Mouse (Mus musculus) hindbrain, embryonic 15.5 days (tissue): ENCODE results near the gene Nudt4. TPM values are rescaled to one million over a fixed set of nuclear protein-coding genes. Genes with fewer than 3 reads are reported as not detected.
"Not testable (repeated sequence)": the region's sequence is repeated elsewhere in the genome, so short reads cannot be mapped to it uniquely, and the experiment has no call there.

ENCODE experiments used
- ATAC-seq: fragments of 200-750 bp; cut with Nextera tagmentation; 2 replicates; pipeline ENCODE4 v1.8.0; 2017; ENCODE audit warnings: low read depth, moderate number of reproducible peaks, moderate TSS enrichment; ENCODE audit not compliant: low FRiP score
- H3K27ac ChIP-seq: fragments of 300-500 bp; sonication (generic); replicated peaks from 2 replicates; pipeline ENCODE4 v1.5.1; 2015; ENCODE audit warnings: mild to moderate bottlenecking, inconsistent platforms
- H3K27me3 ChIP-seq: fragments of 300-500 bp; sonication (generic); 2 replicates; pipeline ENCODE4 v1.6.1; 2015; ENCODE audit warnings: control low read depth, inconsistent platforms
- H3K36me3 ChIP-seq: fragments of 300-500 bp; sonication (generic); 2 replicates; pipeline ENCODE4 v1.6.1; 2015; ENCODE audit warnings: control low read depth, inconsistent platforms
- H3K4me1 ChIP-seq: fragments of 300-500 bp; sonication (generic); replicated peaks from 2 replicates; pipeline ENCODE4 v1.6.1; 2015; ENCODE audit warnings: control low read depth, inconsistent platforms
- H3K4me2 ChIP-seq: fragments of 300-500 bp; sonication (generic); 2 replicates; pipeline ENCODE4 v1.6.1; 2015; ENCODE audit warnings: moderate library complexity, mild to moderate bottlenecking, inconsistent platforms
- H3K4me3 ChIP-seq: fragments of 300-500 bp; sonication (generic); 2 replicates; pipeline ENCODE4 v1.5.1; 2015; ENCODE audit warnings: mild to moderate bottlenecking, inconsistent platforms
- H3K9ac ChIP-seq: fragments of 300-500 bp; sonication (generic); 2 replicates; pipeline ENCODE4 v1.6.1; 2015; ENCODE audit warnings: inconsistent platforms
- H3K9me3 ChIP-seq: fragments of 300-500 bp; sonication (generic); 2 replicates; pipeline ENCODE4 v1.6.1; 2016; ENCODE audit warnings: control low read depth, inconsistent platforms
- WGBS: fragments of 180-500 bp; shearing (Covaris S2); methylation state at CpG from one replicate; pipeline ENCODE4 v1.1.7; 2015; 5-methylcytosine and 5-hydroxymethylcytosine counted together
- polyA plus RNA-seq: library from polyadenylated mRNA; unstranded; fragments of >200 nt; fragmentation: Nextera tagmentation; extraction: Ambion mirVana; gene quantifications from 2 replicates; pipeline ENCODE4 v1.2.1, GENCODE M21; 2015

The Nudt4 gene
- polyA plus RNA-seq, 1 experiment from 2014 or later = 68.5 TPM

- peak overlapping the region; percentile 92 for H3K9ac ChIP-seq
- H3K36me3 ChIP-seq = no peaks in the 10 kb centered on the region
- H3K4me3 ChIP-seq = peak overlapping the region; percentile 97
- ATAC-seq = peak; percentile 64
- H3K4me2 ChIP-seq = peak overlapping the region; percentile 90
- H3K4me1 ChIP-seq = peaks cover 36% of the 10 kb centered on the region
- no peaks in the 10 kb centered on the region for H3K27me3 ChIP-seq
- WGBS = under 1% methylated on average over 65 of the region's 65 CpGs
- peak overlapping the region; percentile 91 for H3K27ac ChIP-seq
- no peaks in the 10 kb centered on the region for H3K9me3 ChIP-seq
These were observed 796 bp downstream of the Nudt4 start for GRCm38 (mm10) chr10:95562859-95563841.

DNA sequence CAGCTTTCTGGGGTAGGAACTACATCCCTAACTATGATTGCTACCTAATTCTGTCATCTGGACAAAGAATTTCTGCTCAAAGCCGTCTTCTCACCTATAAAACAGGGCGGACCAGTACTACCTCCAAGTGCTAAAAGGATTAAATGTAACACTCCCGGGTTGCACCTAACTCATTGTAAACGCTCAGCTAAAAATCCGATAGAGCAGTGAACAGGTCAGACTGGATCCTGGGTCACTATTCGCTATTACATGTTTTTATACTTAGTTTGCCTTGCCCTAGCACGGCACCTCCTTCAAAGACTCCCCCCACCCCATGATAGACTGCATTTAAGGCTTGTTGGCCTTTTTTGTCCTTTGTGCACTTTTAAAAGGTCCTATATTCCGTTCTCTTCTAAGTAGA lies 1.6 kb downstream of the Nudt4 start:
- Histone ChIP-seq H3K9ac (peak overlapping the region; percentile 92), H3K4me3 (peak overlapping the region; percentile 97), H3K27ac (no peak overlapping the region), H3K9me3 (no peaks in the 10 kb centered on the region), H3K4me2 (peak overlapping the region; percentile 90), H3K4me1 (peaks cover 36% of the 10 kb centered on the region), H3K36me3 (0 out of 2 replicates have a peak, but pooled peaks cover 2% of the 10 kb centered on the region), H3K27me3 (no peaks in the 10 kb centered on the region)
- WGBS = 8% methylated on average over 8 of the region's 8 CpGs
- no peak for ATAC-seq

- Histone ChIP-seq H3K36me3 (0 out of 2 replicates have a peak, but pooled peaks cover 4% of the 10 kb centered on the region), H3K4me1 (peaks cover 36% of the 10 kb centered on the region), H3K9me3 (no peaks in the 10 kb centered on the region), H3K4me3 (peak overlapping the region; percentile 97), H3K9ac (peak overlapping the region; percentile 92), H3K4me2 (peak overlapping the region; percentile 90), H3K27me3 (no peaks in the 10 kb centered on the region), H3K27ac (no peak overlapping the region)
- no peak for ATAC-seq
- WGBS = 40% methylated on average over 7 of the region's 7 CpGs
These were observed 2.3 kb downstream of the Nudt4 start for GRCm38 (mm10) chr10:95561616-95562015.

DNA sequence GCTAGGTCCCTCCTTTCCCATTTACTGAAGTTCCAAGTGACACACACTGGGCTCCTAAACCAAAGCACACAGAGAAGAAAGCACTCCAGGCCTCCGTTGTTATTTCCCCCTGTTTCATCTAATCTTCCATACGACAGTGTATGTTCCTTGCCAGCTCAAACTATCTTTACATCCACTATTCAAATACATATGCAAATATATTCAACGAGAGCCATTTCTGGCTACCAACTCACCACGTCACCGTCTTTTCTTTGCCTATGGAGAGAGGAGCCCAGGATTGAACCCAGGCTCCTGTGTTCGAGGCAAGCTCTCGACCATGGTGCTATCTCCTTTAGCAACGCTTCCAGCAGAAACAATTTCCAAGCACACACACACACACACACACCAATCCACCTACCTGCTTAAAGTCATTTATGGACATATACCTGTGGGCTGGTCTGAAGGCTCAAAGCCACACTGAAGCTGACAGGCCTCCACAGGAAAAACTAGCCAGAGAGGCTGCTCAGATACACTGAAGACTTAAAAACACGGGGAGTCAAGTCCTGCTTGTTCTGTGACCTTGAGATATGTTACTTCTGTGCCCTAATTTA lies 3.5 kb downstream of the Nudt4 start:
- WGBS = 80% methylated on average over 9 of the region's 9 CpGs
- H3K4me1 ChIP-seq = peaks cover 36% of the 10 kb centered on the region
- H3K4me2 ChIP-seq = peak overlapping the region; percentile 22
- H3K36me3 ChIP-seq = 0 out of 2 replicates have a peak, but pooled peaks cover 4% of the 10 kb centered on the region
- H3K9ac ChIP-seq = no peak overlapping the region
- ATAC-seq = no peak
- no peak overlapping the region for H3K27ac ChIP-seq
- no peaks in the 10 kb centered on the region for H3K27me3 ChIP-seq
- H3K9me3 ChIP-seq = no peaks in the 10 kb centered on the region
- H3K4me3 ChIP-seq = no peak overlapping the region

GRCm38 (mm10) chr10:95559426-95559825 lies 4.5 kb downstream of the Nudt4 start:
- H3K27me3 ChIP-seq = no peaks in the 10 kb centered on the region
- H3K4me2 ChIP-seq = no peak overlapping the region
- 0 out of 2 replicates have a peak, but pooled peaks cover 4% of the 10 kb centered on the region for H3K36me3 ChIP-seq
- no peak for ATAC-seq
- WGBS = 86% methylated on average over 7 of the region's 7 CpGs
- H3K4me1 ChIP-seq = peaks cover 32% of the 10 kb centered on the region
- H3K9me3 ChIP-seq = no peaks in the 10 kb centered on the region
- no peak overlapping the region for H3K9ac ChIP-seq
- no peak overlapping the region for H3K27ac ChIP-seq
- H3K4me3 ChIP-seq = no peak overlapping the region

DNA sequence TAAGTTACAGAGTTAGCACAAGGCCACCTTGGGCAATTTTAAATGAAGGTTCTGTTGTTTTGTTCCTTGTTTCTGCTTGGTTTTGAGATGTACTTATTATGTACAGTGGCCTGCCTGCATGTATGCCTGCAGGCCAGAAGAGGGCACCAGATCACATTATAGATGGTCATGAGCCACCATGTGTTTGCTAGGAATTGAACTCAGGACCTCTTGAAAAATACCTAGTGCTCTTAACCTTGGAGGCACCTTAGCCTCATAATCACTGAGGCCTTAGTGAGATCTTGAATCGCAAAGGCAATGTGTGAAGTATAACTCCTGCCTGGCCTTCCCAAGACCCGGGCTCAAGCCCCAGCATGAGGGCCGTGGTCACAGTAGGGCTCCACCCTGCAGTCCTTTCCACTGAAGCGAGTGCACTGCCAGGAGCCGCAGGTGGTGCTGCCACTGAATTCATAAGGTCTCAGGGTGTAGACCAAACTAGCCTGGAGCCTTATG lies 6.6 kb downstream of the Nudt4 start:
- Histone ChIP-seq H3K4me2 (no peak overlapping the region), H3K27ac (no peak overlapping the region), H3K36me3 (0 out of 2 replicates have a peak, but pooled peaks cover 4% of the 10 kb centered on the region), H3K9ac (no peak overlapping the region), H3K4me1 (peaks cover 28% of the 10 kb centered on the region), H3K9me3 (no peaks in the 10 kb centered on the region), H3K4me3 (no peak overlapping the region), H3K27me3 (no peaks in the 10 kb centered on the region)
- 85% methylated on average over 5 of the region's 5 CpGs for WGBS
- ATAC-seq = no peak

GRCm38 (mm10) chr10:95555866-95556265 lies 8.1 kb downstream of the Nudt4 start:
- H3K36me3 ChIP-seq = 0 out of 2 replicates have a peak, but pooled peaks cover 4% of the 10 kb centered on the region
- no peak overlapping the region for H3K4me2 ChIP-seq
- no peak overlapping the region for H3K4me3 ChIP-seq
- H3K9me3 ChIP-seq = no peaks in the 10 kb centered on the region
- H3K4me1 ChIP-seq = peaks cover 23% of the 10 kb centered on the region
- no peak for ATAC-seq
- no peak overlapping the region for H3K9ac ChIP-seq
- WGBS = 87% methylated on average over 11 of the region's 11 CpGs
- no peaks in the 10 kb centered on the region for H3K27me3 ChIP-seq
- no peak overlapping the region for H3K27ac ChIP-seq

GRCm38 (mm10) chr10:95552326-95552725 lies 11.6 kb downstream of the Nudt4 start:
- ATAC-seq = no peak
- Histone ChIP-seq H3K36me3 (peaks cover 16% of the 10 kb centered on the region), H3K27ac (0 out of 2 replicates have a peak overlapping the region, but pooled peaks have one; percentile 14), H3K9ac (no peak overlapping the region), H3K27me3 (no peaks in the 10 kb centered on the region), H3K4me2 (no peak overlapping the region), H3K9me3 (no peaks in the 10 kb centered on the region), H3K4me1 (peaks cover 9% of the 10 kb centered on the region), H3K4me3 (no peak overlapping the region)
- WGBS = 58% methylated on average over 3 of the region's 3 CpGs

- no peak overlapping the region for H3K9ac ChIP-seq
- H3K36me3 ChIP-seq = peaks cover 15% of the 10 kb centered on the region
- no peak for ATAC-seq
- no peaks in the 10 kb centered on the region for H3K27me3 ChIP-seq
- H3K27ac ChIP-seq = no peak overlapping the region
- peaks cover 9% of the 10 kb centered on the region for H3K4me1 ChIP-seq
- H3K4me2 ChIP-seq = no peak overlapping the region
- no peaks in the 10 kb centered on the region for H3K9me3 ChIP-seq
- no peak overlapping the region for H3K4me3 ChIP-seq
These were observed 12.2 kb downstream of the Nudt4 start for GRCm38 (mm10) chr10:95551752-95552151.

DNA sequence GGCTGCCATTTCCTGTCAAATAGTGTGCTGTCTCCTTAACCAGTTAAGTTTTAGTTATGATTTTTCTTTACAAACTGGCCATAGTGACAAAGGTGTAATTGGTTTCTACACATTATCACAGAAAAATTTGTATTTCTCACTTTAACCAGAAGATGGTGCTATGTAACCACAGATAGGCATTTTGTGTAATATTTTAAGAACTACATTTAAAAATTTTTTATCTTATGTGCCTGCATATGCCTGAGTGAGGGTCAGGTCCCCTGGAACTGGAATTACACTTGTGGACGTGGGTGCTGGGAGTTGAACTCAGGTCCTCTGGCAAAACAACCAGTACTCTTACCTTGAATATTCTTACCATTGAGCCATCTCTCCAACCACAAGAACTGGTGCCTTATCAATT lies 13.4 kb downstream of the Nudt4 start:
- peaks cover 20% of the 10 kb centered on the region for H3K36me3 ChIP-seq
- ATAC-seq = no peak
- 59% methylated on average over 1 of the region's 1 CpGs for WGBS
- no peak overlapping the region for H3K4me2 ChIP-seq
- H3K9me3 ChIP-seq = no peaks in the 10 kb centered on the region
- peaks cover 9% of the 10 kb centered on the region for H3K4me1 ChIP-seq
- H3K27ac ChIP-seq = no peak overlapping the region
- no peak overlapping the region for H3K9ac ChIP-seq
- H3K4me3 ChIP-seq = no peak overlapping the region
- H3K27me3 ChIP-seq = no peaks in the 10 kb centered on the region

- not testable (repeated sequence) for H3K27ac ChIP-seq, H3K4me3 ChIP-seq, ATAC-seq, H3K27me3 ChIP-seq, H3K9ac ChIP-seq, H3K4me1 ChIP-seq, H3K4me2 ChIP-seq, H3K9me3 ChIP-seq
- peaks cover 29% of the 10 kb centered on the region for H3K36me3 ChIP-seq
- 64% methylated on average over 5 of the region's 5 CpGs for WGBS
These were observed 14.9 kb downstream of the Nudt4 start for GRCm38 (mm10) chr10:95549080-95549479.
